Mouse (Mus musculus) heart, embryonic 14.5 days (tissue): ENCODE measurements around the gene Otx2. TPM values are rescaled to one million over a fixed set of nuclear protein-coding genes. Genes with fewer than 3 reads are reported as not detected.
"Not testable (repeated sequence)": the region's sequence is repeated elsewhere in the genome, so short reads cannot be mapped to it uniquely, and the experiment has no call there.

Source experiments
- ATAC-seq: fragments of 200-750 bp; cut with Nextera tagmentation; 2 replicates; pipeline ENCODE4 v1.8.0; 2017; ENCODE audit warnings: low read depth, moderate TSS enrichment; ENCODE audit not compliant: insufficient number of reproducible peaks, insufficient read depth, low FRiP score
- H3K27ac ChIP-seq, 2 experiments: fragments of 200-500 bp in 1 of 2; fragments of 300-500 bp in 1 of 2; sonication (generic) in 1 of 2; replicated peaks in 1 of 2; 2 replicates each; pipeline ENCODE4 v1.5.1; 2012 to 2014; ENCODE audit warnings: low read depth in 2 of 2, low read length in 2 of 2, control low read depth in 1 of 2, mild to moderate bottlenecking in 1 of 2, mixed read lengths in 1 of 2; ENCODE audit not compliant: control insufficient read depth in 1 of 2, insufficient read depth in 1 of 2
- H3K27me3 ChIP-seq: fragments of 300-500 bp; sonication (generic); 2 replicates; pipeline ENCODE4 v1.6.1; 2014; ENCODE audit warnings: mild to moderate bottlenecking, low read length, control low read depth; ENCODE audit not compliant: control insufficient read depth, insufficient read depth
- H3K36me3 ChIP-seq: fragments of 300-500 bp; sonication (generic); 2 replicates; pipeline ENCODE4 v1.6.1; 2014; ENCODE audit warnings: mild to moderate bottlenecking, control low read depth, low read length, mixed read lengths; ENCODE audit not compliant: control insufficient read depth, insufficient read depth
- H3K4me1 ChIP-seq, 2 experiments: fragments of 200-500 bp in 1 of 2; fragments of 300-500 bp in 1 of 2; sonication (generic) in 1 of 2; 2 replicates each; pipeline ENCODE4 v1.6.1; 2012 to 2014; ENCODE audit warnings: low read length in 2 of 2, control low read depth in 1 of 2, mixed read lengths in 1 of 2; ENCODE audit not compliant: control insufficient read depth in 2 of 2, insufficient read depth in 2 of 2
- H3K4me2 ChIP-seq: fragments of 300-500 bp; sonication (generic); 2 replicates; pipeline ENCODE4 v1.6.1; 2014; ENCODE audit warnings: mild to moderate bottlenecking, low read length
- H3K4me3 ChIP-seq, 2 experiments: fragments of 200-500 bp in 1 of 2; fragments of 300-500 bp in 1 of 2; sonication (generic) in 1 of 2; 2 replicates each; pipeline ENCODE4 v1.5.1; 2012 to 2014; ENCODE audit warnings: low read length in 2 of 2, mild to moderate bottlenecking in 2 of 2, control low read depth in 1 of 2, low read depth in 1 of 2, moderate library complexity in 1 of 2; ENCODE audit not compliant: control insufficient read depth in 1 of 2, insufficient read depth in 1 of 2
- H3K9ac ChIP-seq: fragments of 300-500 bp; sonication (generic); 2 replicates; pipeline ENCODE4 v1.6.1; 2014; ENCODE audit warnings: mild to moderate bottlenecking, low read length
- H3K9me3 ChIP-seq: fragments of 300-500 bp; sonication (generic); 2 replicates; pipeline ENCODE4 v1.6.1; 2016; ENCODE audit warnings: low read length, control low read depth; ENCODE audit not compliant: control insufficient read depth
- WGBS: fragments of 180-500 bp; shearing (Covaris S2); extraction: QIAGEN DNeasy Blood & Tissue Kit; methylation state at CpG from one replicate; pipeline ENCODE4 v1.1.7; 2014; 5-methylcytosine and 5-hydroxymethylcytosine counted together
- polyA plus RNA-seq: library from polyadenylated mRNA; unstranded; fragments of >200 nt; fragmentation: Nextera tagmentation; extraction: Ambion mirVana; gene quantifications from 2 replicates; pipeline ENCODE4 v1.2.1, GENCODE M21; 2014

Otx2 gene
- polyA plus RNA-seq, 1 experiment from 2014 or later: not detected

DNA sequence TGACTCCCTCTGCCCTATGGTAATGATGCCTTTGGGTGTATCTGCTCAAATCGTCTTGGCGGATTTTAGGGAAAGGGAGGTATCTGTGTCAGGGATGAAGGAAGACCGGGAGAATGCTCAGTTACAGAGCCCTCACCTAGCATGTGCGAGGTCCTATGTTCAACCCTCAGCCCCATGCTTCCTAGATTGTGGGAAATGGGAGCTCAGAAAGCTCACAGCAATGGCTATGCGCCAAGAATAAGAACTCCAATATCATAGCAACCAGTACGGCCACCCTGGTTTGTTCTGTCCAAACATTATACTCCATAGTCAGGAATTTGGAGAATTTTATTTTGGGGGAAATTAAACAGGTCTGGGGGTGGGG is 48.3 kb downstream of the Otx2 start:
- Histone ChIP-seq H3K36me3 (no peaks in the 10 kb centered on the region), H3K27me3 (no peaks in the 10 kb centered on the region), H3K27ac (no peak overlapping the region), H3K9me3 (0 out of 2 replicates have a peak, but pooled peaks cover 3% of the 10 kb centered on the region), H3K9ac (no peak overlapping the region), H3K4me2 (no peak overlapping the region), H3K4me1 (peaks cover 0 to 3% of the 10 kb centered on the region in 2 experiments; a peak in 1 of 4 replicates), H3K4me3 (no peak overlapping the region)
- WGBS: 68% methylated on average over 6 of the region's 6 CpGs
- ATAC-seq: no peak

DNA sequence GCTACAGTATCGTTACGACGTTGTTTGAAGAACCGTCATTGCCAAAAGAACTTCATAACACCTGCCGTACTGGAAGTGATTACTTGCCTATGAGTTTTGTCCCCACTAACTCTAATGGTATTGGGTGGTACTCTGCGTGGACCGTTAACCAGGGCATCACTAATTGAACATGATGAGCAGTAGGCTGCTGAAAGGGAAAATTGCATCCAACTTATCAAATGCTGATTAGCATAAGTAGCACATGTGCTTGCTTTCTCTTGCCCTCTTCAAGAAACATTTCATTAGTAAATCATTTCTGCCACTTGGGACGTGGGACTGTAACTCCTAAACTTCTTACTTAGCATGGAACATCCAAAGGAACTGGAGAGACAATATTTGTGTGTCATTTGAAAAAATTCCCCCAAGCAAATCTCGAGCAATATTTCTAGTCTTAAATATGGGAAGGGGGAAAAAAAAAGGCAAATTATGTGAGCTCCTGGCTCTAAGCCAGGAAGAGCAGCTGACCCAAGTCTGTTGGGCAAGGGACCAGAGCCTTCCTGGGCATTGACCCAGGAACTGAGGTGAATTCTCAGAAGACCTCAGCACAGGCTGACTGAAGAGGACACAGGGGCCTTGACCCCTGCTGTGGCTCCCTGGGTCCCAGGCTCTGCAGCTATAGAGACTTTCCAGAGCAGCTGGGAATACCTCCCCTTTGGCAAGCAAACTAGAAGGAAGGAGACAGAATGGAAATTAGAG is 48.9 kb downstream of the Otx2 start:
- no peak for ATAC-seq
- Histone ChIP-seq H3K36me3 (no peaks in the 10 kb centered on the region), H3K27ac (no peak overlapping the region)

DNA sequence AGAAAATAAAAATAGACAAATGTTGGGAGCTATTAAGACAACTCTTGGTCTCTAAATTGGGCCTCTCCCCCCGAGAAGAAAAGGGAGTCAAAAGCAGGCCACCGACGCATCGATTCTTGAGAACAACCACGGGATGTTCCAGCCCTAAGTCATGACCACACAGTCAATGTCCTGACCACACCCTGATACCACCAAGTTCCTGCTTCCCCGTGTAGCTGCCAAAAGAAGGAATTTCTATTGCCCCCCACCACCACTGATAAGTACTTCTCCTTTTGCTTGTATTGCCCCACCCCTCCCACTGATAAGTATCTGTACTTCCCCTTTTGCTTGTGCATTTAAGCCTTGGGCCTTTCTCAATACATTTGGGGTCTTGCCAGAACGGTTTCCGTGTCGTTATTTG is 50.9 kb downstream of the Otx2 start:
- H3K4me1 ChIP-seq, H3K4me3 ChIP-seq, ATAC-seq, H3K27ac ChIP-seq, H3K36me3 ChIP-seq, H3K9me3 ChIP-seq, H3K4me2 ChIP-seq, H3K9ac ChIP-seq, H3K27me3 ChIP-seq: not testable (repeated sequence)
- WGBS: 75% methylated on average over 9 of the region's 9 CpGs

More for the DNA sequence above, 48.9 kb downstream of the Otx2 start:
- Histone ChIP-seq H3K4me2 (no peak overlapping the region), H3K9ac (no peak overlapping the region), H3K4me3 (no peak overlapping the region), H3K4me1 (peaks cover 0 to 3% of the 10 kb centered on the region in 2 experiments; a peak in 1 of 4 replicates), H3K9me3 (0 out of 2 replicates have a peak, but pooled peaks cover 3% of the 10 kb centered on the region), H3K27me3 (no peaks in the 10 kb centered on the region)
- 80% methylated on average over 9 of the region's 9 CpGs for WGBS

DNA sequence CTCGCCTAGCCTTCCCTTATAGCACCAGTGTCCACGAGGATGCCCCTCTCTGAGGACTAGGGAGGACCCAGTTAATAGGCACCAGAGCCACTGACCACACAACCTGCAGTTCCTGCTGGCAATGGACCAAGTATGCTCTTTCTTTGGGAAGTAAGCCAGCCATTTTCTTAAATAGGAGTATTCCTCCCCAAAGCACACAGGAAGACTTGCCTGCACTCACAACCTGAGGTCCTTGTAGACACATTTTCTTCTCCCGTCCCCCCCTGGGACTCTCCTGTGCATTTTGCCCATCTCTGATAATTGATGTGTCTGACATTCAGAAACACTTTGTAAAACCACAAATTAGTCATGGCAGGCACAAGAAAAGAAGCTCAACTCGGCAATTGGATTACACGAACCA is 57.3 kb downstream of the Otx2 start:
- Histone ChIP-seq H3K27ac (no peak overlapping the region), H3K4me1 (no peaks in the 10 kb centered on the region), H3K9me3 (0 out of 2 replicates have a peak, but pooled peaks cover 3% of the 10 kb centered on the region), H3K36me3 (no peaks in the 10 kb centered on the region), H3K4me3 (no peak overlapping the region), H3K27me3 (no peaks in the 10 kb centered on the region), H3K4me2 (no peak overlapping the region), H3K9ac (no peak overlapping the region)
- ATAC-seq: no peak
- 82% methylated on average over 5 of the region's 5 CpGs for WGBS

DNA sequence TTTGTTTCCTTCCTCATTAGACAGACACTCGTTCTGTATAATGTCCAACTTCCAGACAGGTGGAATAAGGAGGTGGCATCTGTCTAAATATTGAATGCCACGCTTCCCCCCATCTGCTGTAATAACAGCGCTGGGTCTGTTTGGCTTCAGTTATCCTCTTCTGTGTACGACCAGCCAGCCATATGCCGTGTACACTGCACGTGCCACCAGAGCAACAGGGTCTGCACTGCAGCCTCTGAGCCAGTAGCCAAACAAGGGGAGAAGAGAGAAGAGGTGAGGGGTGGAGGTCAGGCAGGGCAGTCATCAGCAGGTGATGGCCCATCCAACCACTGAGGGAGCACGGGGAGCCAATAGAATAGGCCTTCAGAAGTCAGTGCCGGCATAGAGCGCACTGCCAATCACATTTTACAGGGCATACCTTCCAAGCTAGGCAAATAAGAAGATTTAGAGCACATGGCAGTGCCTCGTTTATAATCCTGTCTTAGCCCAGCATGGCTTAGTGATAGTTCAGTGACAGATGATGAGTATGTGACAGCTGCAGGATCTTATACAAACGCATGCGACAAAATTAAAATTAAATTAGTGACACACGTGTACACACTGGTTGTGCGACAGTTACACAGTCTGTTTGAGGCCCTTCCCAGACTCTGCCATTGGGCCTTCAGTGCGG is 64.8 kb downstream of the Otx2 start:
- Histone ChIP-seq H3K9me3 (no peaks in the 10 kb centered on the region), H3K27ac (no peak overlapping the region), H3K4me2 (no peak overlapping the region), H3K4me3 (no peak overlapping the region), H3K27me3 (no peaks in the 10 kb centered on the region), H3K4me1 (no peaks in the 10 kb centered on the region), H3K9ac (no peak overlapping the region), H3K36me3 (no peaks in the 10 kb centered on the region)
- no peak for ATAC-seq
- WGBS: 85% methylated on average over 15 of the region's 15 CpGs

Other genes starting within 250 kb of the Otx2 start
- gene Tmem260, start 227.7 kb downstream of the Otx2 start, polyA plus RNA-seq: 13.6 and 14.6 TPM in 2 replicates